Mouse (Mus musculus): ENCODE data around the gene Ube2e2. TPM values are rescaled to one million over a fixed set of nuclear protein-coding genes. Genes with fewer than 3 reads are reported as not detected.
"Not testable (repeated sequence)": the region's sequence is repeated elsewhere in the genome, so short reads cannot be mapped to it uniquely, and the experiment has no call there.

The Ube2e2 gene
- polyA plus RNA-seq, 1 experiment = 29.2 TPM

GRCm38 (mm10) chr14:18678121-18678836, 215.8 kb downstream of the Ube2e2 start:
- Histone ChIP-seq H3K27me3 (ENCODE audit: control insufficient read depth, insufficient read depth, low read length) (no peaks in the 10 kb centered on the region), H3K27ac (ENCODE audit: control insufficient read depth, insufficient read depth, low read depth, low read length) (no peak overlapping the region), H3K36me3 (ENCODE audit: control insufficient read depth, insufficient read depth, low read length) (no peaks in the 10 kb centered on the region), H3K4me1 (ENCODE audit: control insufficient read depth, insufficient read depth, low read length) (no peaks in the 10 kb centered on the region), H3K4me3 (ENCODE audit: control insufficient read depth, low read depth, low read length) (no peak overlapping the region)
- TF ChIP-seq POLR2A (IDR thresholded peaks at IDR 0.05; ENCODE audit: control insufficient read depth, low read depth, low read length) (no peak), CTCF (IDR thresholded peaks at IDR 0.05; ENCODE audit: control insufficient read depth, insufficient read depth, insufficient replicate concordance, low read depth, low read length) (no peak)

- Histone ChIP-seq H3K36me3 (ENCODE audit: control insufficient read depth, insufficient read depth, low read length) (no peaks in the 10 kb centered on the region), H3K4me3 (ENCODE audit: control insufficient read depth, low read depth, low read length) (no peak overlapping the region), H3K27ac (ENCODE audit: control insufficient read depth, insufficient read depth, low read depth, low read length) (no peak overlapping the region), H3K4me1 (ENCODE audit: control insufficient read depth, insufficient read depth, low read length) (no peaks in the 10 kb centered on the region), H3K27me3 (ENCODE audit: control insufficient read depth, insufficient read depth, low read length) (no peaks in the 10 kb centered on the region)
- TF ChIP-seq CTCF (IDR thresholded peaks at IDR 0.05; ENCODE audit: control insufficient read depth, insufficient read depth, insufficient replicate concordance, low read depth, low read length) = no peak
- TF ChIP-seq POLR2A (IDR thresholded peaks at IDR 0.05; ENCODE audit: control insufficient read depth, low read depth, low read length) = no peak
These were observed 223.4 kb downstream of the Ube2e2 start for GRCm38 (mm10) chr14:18670712-18671111.

- Histone ChIP-seq H3K4me1 (ENCODE audit: control insufficient read depth, insufficient read depth, low read length) (no peaks in the 10 kb centered on the region), H3K27me3 (ENCODE audit: control insufficient read depth, insufficient read depth, low read length) (no peaks in the 10 kb centered on the region)
- TF ChIP-seq POLR2A (IDR thresholded peaks at IDR 0.05; ENCODE audit: control insufficient read depth, low read depth, low read length) (no peak), CTCF (IDR thresholded peaks at IDR 0.05; ENCODE audit: control insufficient read depth, insufficient read depth, insufficient replicate concordance, low read depth, low read length) (no peak)
These were observed 224.6 kb downstream of the Ube2e2 start for GRCm38 (mm10) chr14:18669301-18669935.

GRCm38 (mm10) chr14:18668309-18668708, 225.8 kb downstream of the Ube2e2 start:
- H3K27ac ChIP-seq (ENCODE audit: control insufficient read depth, insufficient read depth, low read depth, low read length); H3K27me3 ChIP-seq (ENCODE audit: control insufficient read depth, insufficient read depth, low read length); H3K4me3 ChIP-seq (ENCODE audit: control insufficient read depth, low read depth, low read length); H3K36me3 ChIP-seq (ENCODE audit: control insufficient read depth, insufficient read depth, low read length); H3K4me1 ChIP-seq (ENCODE audit: control insufficient read depth, insufficient read depth, low read length): not testable (repeated sequence)

More at GRCm38 (mm10) chr14:18669301-18669935, 224.6 kb downstream of the Ube2e2 start:
- Histone ChIP-seq H3K27ac (ENCODE audit: control insufficient read depth, insufficient read depth, low read depth, low read length) (no peak overlapping the region), H3K4me3 (ENCODE audit: control insufficient read depth, low read depth, low read length) (no peak overlapping the region), H3K36me3 (ENCODE audit: control insufficient read depth, insufficient read depth, low read length) (no peaks in the 10 kb centered on the region)

GRCm38 (mm10) chr14:18667755-18668154, 226.3 kb downstream of the Ube2e2 start:
- no peak for TF ChIP-seq CTCF (IDR thresholded peaks at IDR 0.05; ENCODE audit: control insufficient read depth, insufficient read depth, insufficient replicate concordance, low read depth, low read length)
- no peak for TF ChIP-seq POLR2A (IDR thresholded peaks at IDR 0.05; ENCODE audit: control insufficient read depth, low read depth, low read length)
- no peaks in the 10 kb centered on the region for H3K36me3 ChIP-seq (ENCODE audit: control insufficient read depth, insufficient read depth, low read length)
- H3K27me3 ChIP-seq (ENCODE audit: control insufficient read depth, insufficient read depth, low read length) = no peaks in the 10 kb centered on the region
- no peak overlapping the region for H3K27ac ChIP-seq (ENCODE audit: control insufficient read depth, insufficient read depth, low read depth, low read length)
- no peaks in the 10 kb centered on the region for H3K4me1 ChIP-seq (ENCODE audit: control insufficient read depth, insufficient read depth, low read length)
- H3K4me3 ChIP-seq (ENCODE audit: control insufficient read depth, low read depth, low read length) = no peak overlapping the region

- Histone ChIP-seq H3K4me1 (ENCODE audit: control insufficient read depth, insufficient read depth, low read length) (no peaks in the 10 kb centered on the region), H3K36me3 (ENCODE audit: control insufficient read depth, insufficient read depth, low read length) (no peaks in the 10 kb centered on the region), H3K27me3 (ENCODE audit: control insufficient read depth, insufficient read depth, low read length) (no peaks in the 10 kb centered on the region), H3K4me3 (ENCODE audit: control insufficient read depth, low read depth, low read length) (no peak overlapping the region), H3K27ac (ENCODE audit: control insufficient read depth, insufficient read depth, low read depth, low read length) (no peak overlapping the region)
- no peak for TF ChIP-seq CTCF (IDR thresholded peaks at IDR 0.05; ENCODE audit: control insufficient read depth, insufficient read depth, insufficient replicate concordance, low read depth, low read length)
- TF ChIP-seq POLR2A (IDR thresholded peaks at IDR 0.05; ENCODE audit: control insufficient read depth, low read depth, low read length) = no peak
These were observed 227.8 kb downstream of the Ube2e2 start for GRCm38 (mm10) chr14:18666251-18666650.

GRCm38 (mm10) chr14:18665267-18666024, 228.6 kb downstream of the Ube2e2 start:
- no peaks in the 10 kb centered on the region for H3K27me3 ChIP-seq (ENCODE audit: control insufficient read depth, insufficient read depth, low read length)
- no peak overlapping the region for H3K4me3 ChIP-seq (ENCODE audit: control insufficient read depth, low read depth, low read length)
- TF ChIP-seq CTCF (IDR thresholded peaks at IDR 0.05; ENCODE audit: control insufficient read depth, insufficient read depth, insufficient replicate concordance, low read depth, low read length) (no peak), POLR2A (IDR thresholded peaks at IDR 0.05; ENCODE audit: control insufficient read depth, low read depth, low read length) (no peak)
- no peaks in the 10 kb centered on the region for H3K36me3 ChIP-seq (ENCODE audit: control insufficient read depth, insufficient read depth, low read length)
- no peaks in the 10 kb centered on the region for H3K4me1 ChIP-seq (ENCODE audit: control insufficient read depth, insufficient read depth, low read length)
- H3K27ac ChIP-seq (ENCODE audit: control insufficient read depth, insufficient read depth, low read depth, low read length) = no peak overlapping the region

All from testis, adult 2 months (tissue).